Mouse (Mus musculus) MN1 (cell line): ENCODE data around the gene Thumpd2.
A peak's percentile ranks its signal among the peaks of the same experiment; 100 is the strongest.

Experiments
- DNase-seq: peaks from one replicate; pipeline ENCODE4 v3.0.0-alpha.2; 2016; ENCODE audit warnings: low spot score

Thumpd2 gene

GRCm38 (mm10) chr17:81064979-81065311, at the start of gene Thumpd2:
TSS of gene Thumpd2 (minus strand) at chr17:81065082.
- DNase-seq, result peak; percentile 95

DNA sequence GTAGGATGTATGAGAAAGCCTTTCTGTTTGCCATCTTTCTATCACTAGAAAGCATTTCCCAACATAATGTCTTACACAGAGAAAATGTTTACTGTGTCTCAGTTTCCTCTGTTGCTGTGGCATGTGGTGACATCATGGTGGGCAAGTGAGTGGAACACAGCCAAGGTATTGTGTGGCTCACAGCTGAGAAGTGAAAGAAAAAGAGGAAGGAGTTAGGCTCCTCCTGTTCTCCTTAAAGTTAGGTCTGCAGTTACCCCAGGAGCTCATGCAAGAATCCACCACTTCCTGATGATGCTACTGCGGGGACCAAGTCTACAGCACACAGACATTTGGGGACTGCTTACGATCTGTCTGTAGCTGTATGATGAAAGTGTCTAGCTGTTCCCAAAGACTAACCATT, 39.4 kb upstream of the Thumpd2 start:
- DNase-seq, result no peak

- no peak for DNase-seq
Measured at GRCm38 (mm10) chr17:81102866-81103265, 38.0 kb upstream of the Thumpd2 start.

- DNase-seq, result no peak
Measured at GRCm38 (mm10) chr17:81098444-81098843, 33.6 kb upstream of the Thumpd2 start.

DNA sequence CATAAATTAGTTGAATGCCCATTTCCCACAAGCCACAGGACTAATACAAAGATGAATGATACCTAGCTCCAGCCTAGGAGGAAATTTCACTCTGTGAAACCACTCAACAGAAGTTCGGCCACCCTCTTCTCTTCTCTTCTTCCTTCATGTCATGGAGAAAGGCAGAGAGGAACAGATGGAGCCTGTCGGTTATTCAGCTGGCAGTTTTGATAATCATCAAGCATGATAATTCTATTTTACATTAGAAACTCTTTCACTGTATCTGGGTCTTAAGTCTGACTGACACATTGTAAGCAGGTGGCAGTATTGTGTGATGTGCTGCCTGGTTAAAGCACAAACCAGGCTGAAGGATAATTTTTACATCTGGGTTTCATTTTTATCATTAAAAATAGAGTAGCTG, 31.6 kb upstream of the Thumpd2 start:
- DNase-seq, result no peak

- no peak for DNase-seq
Measured at GRCm38 (mm10) chr17:81092794-81093193, 27.9 kb upstream of the Thumpd2 start.

DNA sequence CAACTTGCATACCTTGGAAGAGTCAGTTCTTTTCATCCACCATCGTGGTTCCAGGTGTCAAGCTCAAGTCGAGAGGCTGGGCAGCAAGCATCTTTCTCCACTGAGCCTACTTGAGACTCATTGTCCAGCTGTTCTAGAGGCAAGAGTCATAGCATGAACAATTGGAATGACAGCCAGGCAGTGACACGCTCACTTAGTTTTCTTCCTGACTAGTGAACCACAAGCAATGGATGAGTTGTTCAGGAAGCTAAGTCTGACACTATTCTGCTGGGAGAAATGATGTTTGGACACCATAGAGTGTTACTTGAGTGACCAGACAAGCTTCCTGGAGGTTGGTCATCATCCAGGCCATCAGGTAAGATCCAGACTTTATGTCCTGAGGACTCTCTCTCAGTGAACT, 24.0 kb upstream of the Thumpd2 start:
- DNase-seq, result no peak

- DNase-seq, result no peak
Measured at GRCm38 (mm10) chr17:81087735-81088134, 22.9 kb upstream of the Thumpd2 start.

DNA sequence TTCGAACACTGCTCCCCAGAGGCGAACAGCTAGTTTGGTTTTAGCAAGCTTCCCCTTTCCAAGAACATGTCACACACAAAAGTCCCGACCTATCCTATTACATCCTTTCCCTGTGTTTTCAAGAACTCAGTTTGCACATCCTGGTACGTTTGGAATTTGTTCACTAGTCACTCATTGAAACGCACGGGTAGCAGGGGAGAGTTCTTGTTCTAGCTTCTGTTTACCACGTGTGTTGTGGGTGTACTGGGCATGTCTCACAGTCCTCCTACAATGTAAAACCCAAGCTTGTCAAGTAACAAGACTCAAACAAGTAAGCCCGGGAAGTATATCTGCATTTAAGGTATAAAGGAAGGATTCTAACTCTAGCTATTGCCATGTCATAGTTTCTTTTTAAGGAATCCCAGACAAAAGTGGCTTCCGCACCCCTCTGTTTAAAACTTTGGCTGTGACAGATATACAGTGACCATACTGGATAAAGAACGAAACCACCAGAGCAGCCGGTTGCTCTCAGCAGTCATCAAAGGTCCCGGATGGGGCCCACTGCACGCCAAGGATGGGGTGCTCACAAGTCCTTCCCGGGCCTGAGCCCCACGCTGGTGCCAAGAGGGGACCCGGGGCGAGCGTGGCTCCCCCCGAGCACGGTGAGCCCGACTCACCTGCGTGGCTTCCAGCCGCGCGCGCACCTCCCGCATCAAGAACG, 453 bp downstream of the Thumpd2 start:
- DNase-seq, result no peak

DNA sequence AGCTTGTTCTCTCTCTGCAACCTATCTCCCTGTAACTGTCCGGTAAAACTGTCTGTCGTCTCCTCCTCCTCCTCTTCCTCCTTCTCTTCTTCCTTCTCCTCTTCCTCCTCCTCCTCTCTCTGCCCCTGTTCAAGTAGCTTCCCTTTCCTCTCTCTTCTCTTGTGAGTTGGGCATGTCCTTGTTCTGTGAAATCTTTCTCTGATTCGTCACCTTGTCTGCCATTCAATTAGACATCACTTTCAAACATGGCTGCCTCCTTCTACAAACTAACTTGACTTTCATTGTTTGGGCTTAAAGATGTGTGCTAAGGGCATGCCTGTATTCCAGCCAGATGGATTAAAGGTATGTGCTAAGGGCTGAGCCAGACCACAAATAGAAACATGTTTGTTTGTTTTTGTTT, 1.5 kb downstream of the Thumpd2 start:
- no peak for DNase-seq

- DNase-seq, result no peak
Measured at GRCm38 (mm10) chr17:81062349-81062871, 2.5 kb downstream of the Thumpd2 start.

DNA sequence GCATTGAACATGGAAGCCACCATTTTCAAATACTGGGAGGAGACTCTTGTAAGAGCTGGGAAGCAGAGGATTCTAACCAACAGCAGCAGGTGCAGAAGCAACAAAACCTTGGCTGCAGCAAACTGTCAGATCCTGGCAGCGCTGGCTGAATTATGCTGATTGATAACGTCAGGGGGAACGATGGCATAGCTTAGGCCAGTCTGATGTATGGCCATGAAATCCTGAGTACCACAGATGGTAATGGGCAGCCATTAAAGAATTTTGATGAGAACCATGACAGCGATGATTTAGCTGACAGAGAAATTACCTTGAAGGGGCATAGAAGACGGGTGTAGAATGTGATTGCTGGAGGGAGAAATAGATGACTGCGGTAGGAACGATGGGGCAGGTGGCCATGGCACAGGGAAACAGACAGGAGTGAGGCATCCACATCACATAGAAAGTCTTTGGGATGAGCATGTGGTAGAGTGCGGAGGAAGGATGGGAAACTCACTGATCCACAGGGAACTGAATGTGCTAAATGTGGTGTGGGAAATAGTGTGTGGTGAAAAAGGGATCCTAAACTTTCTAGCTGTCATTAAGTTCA, 8.0 kb downstream of the Thumpd2 start:
- no peak for DNase-seq

DNA sequence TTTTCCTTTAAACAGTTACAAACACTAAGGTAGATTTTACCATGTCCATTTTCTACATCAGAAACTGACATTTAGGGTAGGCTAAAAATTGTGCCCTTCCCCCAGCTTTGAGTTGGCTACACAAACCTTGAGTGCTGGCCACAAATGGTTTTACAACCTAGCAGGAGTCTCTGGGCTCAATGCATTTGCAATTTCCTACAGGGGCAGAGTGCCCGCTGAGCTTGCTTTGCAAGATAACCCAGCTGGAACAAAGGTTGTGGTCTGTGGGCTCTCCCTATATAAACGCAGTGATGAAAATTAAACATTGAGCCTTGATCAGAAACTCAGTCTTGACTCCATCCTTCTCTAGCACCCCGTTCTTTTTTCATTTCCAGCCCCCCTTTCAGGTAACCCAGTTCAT, 8.8 kb downstream of the Thumpd2 start:
- DNase-seq, result no peak

- DNase-seq, result no peak
Measured at GRCm38 (mm10) chr17:81055522-81055921, 9.4 kb downstream of the Thumpd2 start.

DNA sequence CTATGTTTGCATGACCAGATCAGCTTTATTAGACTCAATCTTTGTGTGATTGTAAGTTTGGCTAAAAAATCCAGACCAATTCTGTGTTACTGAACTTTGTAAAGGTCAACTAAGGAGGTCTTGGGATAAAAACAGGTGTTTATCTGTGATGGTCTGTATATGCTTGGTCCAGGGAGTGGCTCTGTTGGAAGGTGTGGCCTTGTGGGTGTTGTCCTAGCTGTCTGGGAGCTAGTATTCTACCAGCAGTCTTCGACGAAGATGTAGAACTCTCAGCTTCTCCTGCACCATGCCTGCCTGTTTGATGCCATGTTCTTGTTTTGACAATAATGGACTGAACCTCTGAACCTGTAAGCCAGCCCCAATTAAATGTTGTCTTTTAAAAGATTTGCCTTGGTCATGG, 11.6 kb downstream of the Thumpd2 start:
- no peak for DNase-seq

DNA sequence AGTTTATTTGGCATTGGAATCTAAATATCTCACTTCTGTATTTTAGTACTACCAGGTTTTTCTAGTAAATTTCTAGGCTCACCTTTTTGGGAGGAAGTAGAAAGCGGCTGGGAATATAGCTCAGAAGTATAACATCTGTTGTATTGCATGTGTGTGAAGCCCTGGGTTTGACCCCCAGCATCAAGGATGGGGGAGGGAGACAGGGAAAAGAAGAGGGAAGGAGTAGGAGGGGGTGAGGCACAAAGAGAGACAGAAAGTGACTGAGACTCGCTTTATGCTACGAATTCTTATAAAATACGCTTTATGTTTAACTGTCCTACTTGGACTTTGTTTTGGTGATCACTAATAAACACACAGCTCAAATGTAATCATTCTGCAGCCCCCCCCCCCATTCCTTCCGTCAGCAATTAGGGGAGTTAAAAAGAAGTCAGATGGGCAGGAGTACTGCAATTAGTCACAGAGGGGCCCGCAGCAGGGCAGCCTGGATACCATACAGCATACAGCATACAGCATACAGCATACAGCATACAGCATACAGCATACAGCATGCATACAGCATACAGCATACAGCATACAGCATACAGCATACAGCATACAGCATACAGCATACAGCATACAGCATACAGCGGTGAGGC, 16.8 kb downstream of the Thumpd2 start:
- DNase-seq, result no peak

DNA sequence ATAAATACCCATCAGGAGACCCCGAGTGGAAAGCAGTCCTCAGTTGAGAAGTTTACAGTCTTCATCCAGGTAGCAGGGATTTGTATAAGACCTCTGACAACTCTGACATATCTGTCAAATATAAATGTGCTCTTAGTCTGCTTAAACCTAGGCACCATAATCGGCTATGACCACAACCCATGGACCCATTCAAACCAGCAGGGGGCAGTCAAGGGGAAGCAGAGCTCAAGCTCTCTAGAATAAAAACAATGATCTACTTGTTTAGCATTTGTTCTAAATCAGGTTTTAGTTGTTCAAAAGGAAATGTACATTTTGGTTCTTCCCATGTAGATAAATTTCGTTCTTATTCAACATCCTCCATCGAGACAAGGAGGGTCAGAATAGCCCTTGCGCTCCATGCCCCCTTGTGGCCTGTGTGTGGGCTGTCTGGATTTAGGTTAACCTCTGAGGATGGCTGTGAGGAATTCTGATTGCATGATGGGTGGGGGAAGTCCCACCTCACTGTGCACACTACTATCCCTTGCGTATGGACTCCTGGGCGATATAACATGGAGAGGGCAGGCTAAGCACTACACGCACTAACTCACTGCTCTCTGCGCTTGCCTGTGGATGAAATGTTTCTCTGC, 19.2 kb downstream of the Thumpd2 start:
- no peak for DNase-seq

DNA sequence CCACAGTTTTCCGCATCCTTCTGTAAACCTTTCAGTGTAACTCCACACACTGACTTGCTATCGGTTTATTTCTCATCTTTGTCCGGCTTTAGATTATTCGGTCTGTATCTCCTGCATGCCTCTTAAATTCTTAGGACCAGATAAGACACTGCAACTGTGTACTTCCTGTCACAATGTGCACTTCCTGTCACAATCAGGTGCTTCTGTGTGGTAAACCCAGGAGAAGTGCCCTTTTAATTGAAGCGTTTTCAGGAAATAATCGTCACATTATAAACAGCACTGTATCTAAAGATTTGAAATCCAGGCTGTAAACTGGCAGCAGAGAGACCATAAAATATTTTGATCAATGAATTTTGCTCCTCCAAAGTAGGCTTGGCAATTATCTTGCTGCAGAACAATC, 19.8 kb downstream of the Thumpd2 start:
- DNase-seq, result no peak

DNA sequence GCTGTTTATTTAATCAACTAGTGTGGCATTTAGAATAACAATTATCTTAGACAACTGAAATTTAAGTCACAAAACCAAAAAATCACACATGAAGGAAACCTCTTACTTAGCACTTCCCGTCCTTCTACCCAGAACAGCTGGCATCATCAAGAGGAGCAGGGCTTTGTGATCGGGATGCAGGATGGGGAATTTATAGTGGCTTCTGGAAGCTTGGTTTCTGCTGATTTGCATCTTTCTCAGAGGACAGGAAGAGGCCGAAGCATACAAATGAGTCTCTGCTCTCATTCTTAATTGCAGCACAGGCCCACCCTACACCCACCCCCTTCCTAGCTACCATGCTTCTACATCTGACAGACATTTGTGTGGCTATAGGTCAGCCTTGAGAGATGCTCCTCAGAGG, 20.5 kb downstream of the Thumpd2 start:
- no peak for DNase-seq

- DNase-seq, result no peak
Measured at GRCm38 (mm10) chr17:81041662-81042061, 23.2 kb downstream of the Thumpd2 start.

GRCm38 (mm10) chr17:81038707-81039408, 26.0 kb downstream of the Thumpd2 start:
- no peak for DNase-seq

DNA sequence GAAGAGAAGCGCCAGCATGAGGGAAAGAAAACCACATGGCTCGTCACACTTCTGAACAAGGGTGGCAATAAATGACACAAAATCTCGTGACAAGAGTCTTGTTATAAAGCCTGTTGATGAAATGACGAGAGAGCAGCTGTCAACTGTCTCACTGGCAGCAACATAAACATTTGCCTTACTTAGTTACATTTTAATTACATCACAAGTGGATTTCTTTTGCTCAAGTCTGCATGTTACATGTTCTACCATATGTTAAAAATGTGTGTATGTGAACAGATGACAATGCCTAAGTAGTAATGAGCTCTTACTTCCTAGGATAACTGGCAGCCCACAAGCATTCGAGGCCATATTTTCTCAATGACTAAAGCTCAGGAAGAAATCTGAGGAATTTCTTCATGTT, 29.5 kb downstream of the Thumpd2 start:
- DNase-seq, result no peak
